Mouse (Mus musculus) lung, postnatal 14 days (tissue): Measurements from ENCODE around the gene Ift20.
A peak's percentile ranks its signal among the peaks of the same experiment; 100 is the strongest.

Experiments
- DNase-seq: peaks from one replicate; pipeline ENCODE4 v3.0.0; 2021

Ift20 gene

DNA sequence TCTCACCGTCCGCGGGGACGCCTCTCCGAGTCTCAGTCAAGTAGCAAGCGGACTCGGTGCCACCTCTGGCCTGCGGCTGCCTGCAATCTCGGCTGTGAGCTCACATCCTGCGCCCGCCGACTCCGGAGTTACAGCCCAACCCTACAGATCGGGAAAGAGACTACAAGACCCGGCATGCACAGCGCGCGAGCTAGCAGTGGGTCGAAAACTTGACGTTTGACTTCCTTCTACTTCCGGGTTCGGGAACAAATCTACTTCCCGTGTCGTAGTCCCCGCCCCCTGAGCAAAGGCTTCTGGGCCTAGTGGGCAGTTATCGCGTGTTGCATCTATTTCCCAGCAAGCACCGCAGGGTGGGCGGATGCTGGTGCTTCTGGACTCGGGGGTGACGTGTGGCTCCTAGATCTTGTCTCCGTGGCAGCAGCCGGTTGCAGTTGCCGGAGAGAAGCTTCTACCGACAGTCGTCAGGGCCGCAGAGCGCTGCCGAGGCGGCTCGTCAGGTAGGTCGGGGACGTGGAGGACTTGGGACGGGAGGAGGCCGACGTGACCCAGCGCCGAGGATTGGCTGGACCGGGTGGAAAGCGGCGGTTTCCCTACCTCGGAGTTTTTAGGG, at the start of gene Ift20, which contains the start of gene Tnfaip1:
Ift20 (plus strand) TSS at position 282 of the 610 bp plus-strand sequence.
Tnfaip1 (minus strand) TSS at position 253 of the 610 bp plus-strand sequence.
- DNase-seq, result peak; percentile 96

DNA sequence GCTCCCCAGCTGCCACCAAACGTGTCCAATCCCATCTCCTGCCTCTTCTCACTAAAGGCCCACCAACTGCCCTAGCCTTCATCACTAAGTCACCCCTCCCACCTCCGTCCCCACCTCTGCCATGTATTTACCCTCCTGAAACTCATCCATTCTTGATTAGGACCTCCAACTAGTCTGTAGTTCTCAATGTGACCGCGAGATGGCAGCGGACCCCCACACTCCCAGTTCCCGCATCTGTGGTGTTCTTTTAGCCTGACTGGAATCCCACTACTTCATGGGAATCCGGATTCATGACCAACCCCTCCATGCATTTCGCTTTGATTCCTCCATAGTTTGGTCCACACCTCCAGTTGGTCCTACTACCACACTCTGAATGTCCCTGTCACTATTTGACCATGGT, 48.0 kb upstream of the Ift20 start:
- DNase-seq, result peak; percentile 82

DNA sequence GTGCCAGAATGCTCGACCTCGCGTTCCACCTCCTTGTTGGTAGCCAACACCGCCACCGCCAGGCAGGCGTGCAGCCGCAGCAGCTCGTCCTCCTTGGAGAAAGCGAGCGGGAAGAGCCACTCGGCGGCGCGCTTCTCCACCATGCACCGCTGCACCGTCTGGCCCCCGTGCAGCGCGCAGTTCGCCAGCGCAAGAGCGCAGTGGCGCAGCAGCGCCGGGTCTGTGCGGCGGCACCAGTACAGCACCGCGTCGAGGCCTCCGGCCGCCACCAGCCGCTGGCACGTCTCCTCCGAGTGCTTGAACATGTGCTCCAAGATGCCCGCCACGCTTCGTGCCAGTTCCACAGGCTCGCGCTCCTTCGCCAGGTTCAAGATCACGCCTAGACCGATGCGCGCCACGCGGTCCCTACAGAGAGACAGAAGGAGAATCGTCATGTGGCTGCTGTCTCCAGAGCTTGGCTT, 45.4 kb upstream of the Ift20 start:
- DNase-seq, result no peak

DNA sequence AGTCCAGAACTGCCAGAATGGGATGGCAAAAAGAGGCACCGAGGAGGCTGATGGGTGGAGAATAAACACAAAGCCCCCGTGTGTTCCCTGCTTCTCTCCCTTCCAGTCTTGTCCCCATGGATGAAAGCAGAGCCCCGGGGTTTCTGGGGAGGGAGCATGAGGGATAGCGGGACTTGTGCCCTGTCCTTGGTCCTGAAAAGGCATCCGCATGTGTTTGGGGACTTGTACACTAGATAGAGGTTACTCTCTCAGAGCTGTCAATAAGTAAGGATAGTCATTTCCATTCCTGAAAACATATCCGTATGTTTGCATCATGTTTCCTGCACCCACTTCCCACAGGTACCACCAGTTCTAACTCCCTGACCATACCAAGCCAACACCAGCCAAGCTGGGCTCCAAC, 40.3 kb upstream of the Ift20 start:
- peak; percentile 53 for DNase-seq

DNA sequence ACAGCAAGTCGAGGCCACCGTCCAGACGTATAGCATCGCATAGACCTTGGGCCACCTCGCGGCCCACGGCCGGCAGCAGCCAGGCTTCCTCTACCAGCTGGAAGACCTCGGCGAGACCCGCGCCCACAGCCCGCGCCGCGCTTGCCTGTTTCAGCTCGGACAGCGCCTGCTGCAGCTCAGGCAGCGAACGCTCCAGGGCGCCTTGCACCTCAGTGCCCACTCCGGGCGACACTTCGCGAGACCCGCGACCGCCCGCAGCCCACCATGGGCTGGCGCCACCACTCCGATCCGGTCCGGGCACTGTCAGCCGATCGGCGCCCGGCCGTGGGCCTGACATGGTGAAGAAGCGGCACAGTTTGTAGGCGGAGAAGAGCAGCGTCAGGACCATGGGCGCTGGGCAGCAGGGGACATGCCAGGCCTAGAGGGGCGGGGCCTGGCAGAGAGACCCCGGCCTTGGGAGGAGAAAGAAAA, 39.1 kb upstream of the Ift20 start:
- DNase-seq, result peak; percentile 13

DNA sequence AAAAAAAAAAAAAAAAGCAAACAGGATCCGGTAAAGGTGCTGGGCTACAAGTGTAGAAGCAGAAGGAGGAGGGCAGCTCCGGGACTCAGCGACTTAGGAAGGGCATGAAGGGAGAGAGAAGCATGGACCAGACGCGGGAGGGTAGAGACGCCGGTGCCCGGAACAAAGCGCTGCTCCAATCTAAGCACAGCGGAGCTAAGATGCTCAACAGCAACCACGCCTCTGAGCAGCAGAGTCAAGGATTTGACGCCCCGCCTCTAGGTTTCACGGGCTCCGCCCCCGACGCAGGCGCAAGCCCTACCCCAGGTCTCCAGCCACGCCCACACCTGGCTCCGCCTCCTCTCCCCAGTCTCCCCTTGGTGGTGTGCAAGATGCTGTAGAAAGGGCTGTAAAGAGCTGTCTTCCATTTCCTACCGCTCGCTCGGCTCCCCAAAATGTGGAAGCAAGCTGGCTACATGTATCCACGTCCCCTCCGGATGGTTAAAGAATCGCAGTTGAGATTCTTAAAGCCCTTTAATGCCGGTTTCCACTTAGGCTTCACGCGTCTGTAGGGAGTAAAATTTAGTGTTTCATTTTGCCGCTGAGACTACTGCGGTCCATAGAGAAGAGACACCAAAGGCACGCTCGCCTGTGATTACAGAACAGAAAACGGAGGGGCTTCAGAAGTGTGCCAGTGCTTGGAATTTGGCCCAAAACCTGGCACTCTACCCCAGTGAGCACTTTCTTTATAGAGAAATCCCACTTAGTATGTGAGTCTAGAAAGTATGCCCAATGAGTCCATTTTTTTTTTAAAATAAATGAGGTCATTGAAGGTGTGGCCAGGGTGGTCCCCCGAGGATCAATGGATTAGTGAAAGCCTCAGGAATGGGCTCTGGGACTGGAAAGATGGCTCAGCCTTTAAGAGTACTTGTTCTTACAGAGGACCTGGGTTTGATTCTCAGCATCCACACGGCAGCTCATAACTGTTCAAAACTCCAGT, 38.3 kb upstream of the Ift20 start, which contains the start of gene Sarm1:
Sarm1 (minus strand) TSS at position 211 of the 979 bp plus-strand sequence.
- DNase-seq, result peak; percentile 92

DNA sequence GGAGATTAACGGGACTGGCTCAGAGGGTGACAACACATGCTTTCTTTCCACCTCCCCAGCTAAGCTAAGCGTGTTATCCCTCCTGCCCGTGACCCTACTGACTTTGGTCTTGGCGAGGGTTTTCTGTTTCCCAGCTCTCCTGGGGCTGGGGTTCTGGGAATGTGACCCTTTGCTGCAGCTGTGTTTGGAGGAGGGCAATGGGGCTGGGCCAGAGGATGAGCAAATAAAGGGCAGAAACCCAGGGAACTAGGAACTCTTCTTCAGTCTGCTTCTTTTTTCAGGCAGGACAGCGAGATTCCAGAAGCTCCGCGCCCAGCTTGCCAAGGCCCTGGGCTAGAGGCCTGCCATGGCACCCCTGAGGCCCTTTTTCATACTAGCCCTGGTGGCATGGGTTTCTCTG, 37.2 kb upstream of the Ift20 start, which contains the start of gene Vtn:
Vtn (plus strand) TSS at position 88 of the 400 bp plus-strand sequence.
- DNase-seq, result no peak

DNA sequence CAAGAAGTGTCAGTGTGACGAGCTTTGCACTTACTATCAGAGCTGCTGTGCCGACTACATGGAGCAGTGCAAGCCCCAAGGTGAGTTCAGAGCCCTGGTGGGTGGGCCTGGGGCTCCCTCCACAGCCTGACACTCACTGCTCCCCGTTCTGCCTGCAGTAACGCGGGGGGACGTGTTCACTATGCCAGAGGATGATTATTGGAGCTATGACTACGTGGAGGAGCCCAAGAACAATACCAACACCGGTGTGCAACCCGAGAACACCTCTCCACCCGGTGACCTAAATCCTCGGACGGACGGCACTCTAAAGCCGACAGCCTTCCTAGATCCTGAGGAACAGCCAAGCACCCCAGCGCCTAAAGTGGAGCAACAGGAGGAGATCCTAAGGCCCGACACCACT, 36.6 kb upstream of the Ift20 start:
- DNase-seq, result no peak

DNA sequence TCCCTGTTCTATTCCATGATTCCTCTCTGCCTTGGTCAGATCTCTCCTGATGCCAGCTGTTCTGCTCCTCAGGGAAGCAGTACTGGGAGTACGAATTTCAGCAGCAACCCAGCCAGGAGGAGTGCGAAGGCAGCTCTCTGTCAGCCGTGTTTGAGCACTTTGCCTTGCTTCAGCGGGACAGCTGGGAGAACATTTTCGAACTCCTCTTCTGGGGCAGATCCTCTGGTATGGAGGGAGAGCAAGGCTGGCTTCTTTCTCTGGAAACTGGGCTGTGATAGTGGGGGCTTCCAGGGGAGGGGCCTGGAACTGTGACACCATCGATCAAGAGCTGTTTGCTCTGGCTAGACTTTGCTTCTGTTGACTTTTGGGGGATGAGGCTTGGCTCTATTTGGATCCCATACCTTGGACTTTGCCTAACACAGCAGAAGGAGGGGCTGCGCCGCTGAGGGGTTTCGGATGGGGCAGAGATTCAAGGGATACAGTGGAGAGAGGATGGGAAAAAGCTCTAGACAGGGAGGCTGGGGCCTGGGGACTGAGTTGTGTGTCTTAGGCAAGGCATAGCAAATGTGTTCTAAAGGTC, 35.4 kb upstream of the Ift20 start:
- DNase-seq, result no peak

DNA sequence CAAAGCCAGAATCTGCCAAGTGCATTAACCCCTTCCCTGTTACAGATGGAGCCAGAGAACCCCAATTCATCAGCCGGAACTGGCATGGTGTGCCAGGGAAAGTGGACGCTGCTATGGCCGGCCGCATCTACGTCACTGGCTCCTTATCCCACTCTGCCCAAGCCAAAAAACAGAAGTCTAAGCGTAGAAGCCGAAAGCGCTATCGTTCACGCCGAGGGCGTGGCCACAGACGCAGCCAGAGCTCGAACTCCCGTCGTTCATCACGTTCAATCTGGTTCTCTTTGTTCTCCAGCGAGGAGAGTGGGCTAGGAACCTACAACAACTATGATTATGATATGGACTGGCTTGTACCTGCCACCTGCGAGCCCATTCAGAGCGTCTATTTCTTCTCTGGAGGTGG, 34.6 kb upstream of the Ift20 start:
- DNase-seq, result no peak

DNA sequence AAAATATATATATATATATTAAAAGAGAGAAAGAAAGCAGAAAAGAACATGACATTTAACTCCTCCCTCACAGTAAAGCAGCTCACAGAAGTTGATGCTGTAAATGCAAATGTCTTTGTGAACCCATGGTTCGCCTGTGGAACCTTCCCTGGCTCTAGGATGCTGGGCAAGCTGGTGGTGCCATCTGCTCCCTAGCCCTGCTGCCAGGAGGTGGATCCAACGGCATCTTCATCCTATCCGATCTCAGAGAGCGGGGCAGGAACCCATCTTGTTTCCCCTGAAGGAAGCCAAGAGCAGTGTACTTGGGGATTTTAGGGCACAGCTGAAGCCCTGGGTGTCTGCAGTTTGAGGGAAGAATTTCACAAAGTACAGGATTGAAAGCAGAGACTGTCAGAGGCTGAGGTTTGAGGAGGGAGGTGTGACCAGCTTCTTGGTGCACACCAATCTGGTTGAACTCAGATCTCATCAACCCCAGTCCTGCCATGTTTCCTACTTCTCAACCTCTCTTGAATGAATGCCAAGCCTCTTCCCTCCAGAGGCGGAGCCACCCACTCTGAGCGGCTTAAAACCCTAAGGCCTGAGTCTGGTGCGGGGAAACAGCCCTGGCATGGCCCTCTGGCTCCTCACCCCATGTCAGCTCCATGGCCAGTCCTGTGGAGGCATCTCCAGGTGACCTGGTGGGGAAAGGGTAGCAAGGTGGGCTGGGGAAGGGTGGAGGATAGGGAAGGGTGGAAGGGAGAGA, 33.1 kb upstream of the Ift20 start, which contains the start of gene Sebox:
Sebox (plus strand) TSS at position 539 of the 742 bp plus-strand sequence.
- DNase-seq, result no peak

DNA sequence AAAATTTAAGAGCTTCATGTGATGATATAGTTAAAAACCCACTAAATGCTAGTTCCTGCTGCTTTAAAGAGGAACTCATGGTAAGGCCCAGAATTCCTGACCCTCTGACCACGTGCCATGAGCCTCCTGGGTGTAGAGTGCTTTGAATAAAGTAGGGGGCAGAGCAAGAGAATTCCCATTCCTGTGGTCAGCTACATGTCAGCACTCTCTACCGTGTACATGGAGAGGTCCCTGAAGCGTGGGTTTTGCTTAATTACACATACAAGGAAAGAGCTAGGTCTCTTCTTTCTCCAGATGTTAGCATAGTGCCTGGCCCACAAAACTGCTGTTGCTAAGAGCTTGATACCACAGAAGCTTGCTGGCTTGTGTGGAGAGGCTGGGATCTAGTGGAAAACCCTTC, 30.7 kb upstream of the Ift20 start:
- DNase-seq, result no peak

DNA sequence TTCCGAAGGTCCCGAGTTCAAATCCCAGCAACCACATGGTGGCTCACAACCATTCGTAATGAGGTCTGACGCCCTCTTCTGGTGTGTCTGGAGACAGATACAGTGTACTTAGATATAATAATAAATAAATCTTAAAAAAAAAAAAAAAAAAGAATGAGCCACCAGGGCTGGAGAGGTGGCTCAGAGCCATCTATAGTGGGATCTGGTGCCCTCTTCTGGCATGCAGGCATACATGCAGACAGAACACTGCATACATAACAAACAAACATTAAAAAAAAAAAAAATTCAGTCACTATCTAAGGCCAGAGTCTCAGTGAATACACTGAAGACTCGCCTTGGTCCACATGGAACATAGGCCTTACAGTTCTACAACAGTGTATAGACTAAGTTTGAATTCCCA, 27.0 kb upstream of the Ift20 start:
- no peak for DNase-seq

DNA sequence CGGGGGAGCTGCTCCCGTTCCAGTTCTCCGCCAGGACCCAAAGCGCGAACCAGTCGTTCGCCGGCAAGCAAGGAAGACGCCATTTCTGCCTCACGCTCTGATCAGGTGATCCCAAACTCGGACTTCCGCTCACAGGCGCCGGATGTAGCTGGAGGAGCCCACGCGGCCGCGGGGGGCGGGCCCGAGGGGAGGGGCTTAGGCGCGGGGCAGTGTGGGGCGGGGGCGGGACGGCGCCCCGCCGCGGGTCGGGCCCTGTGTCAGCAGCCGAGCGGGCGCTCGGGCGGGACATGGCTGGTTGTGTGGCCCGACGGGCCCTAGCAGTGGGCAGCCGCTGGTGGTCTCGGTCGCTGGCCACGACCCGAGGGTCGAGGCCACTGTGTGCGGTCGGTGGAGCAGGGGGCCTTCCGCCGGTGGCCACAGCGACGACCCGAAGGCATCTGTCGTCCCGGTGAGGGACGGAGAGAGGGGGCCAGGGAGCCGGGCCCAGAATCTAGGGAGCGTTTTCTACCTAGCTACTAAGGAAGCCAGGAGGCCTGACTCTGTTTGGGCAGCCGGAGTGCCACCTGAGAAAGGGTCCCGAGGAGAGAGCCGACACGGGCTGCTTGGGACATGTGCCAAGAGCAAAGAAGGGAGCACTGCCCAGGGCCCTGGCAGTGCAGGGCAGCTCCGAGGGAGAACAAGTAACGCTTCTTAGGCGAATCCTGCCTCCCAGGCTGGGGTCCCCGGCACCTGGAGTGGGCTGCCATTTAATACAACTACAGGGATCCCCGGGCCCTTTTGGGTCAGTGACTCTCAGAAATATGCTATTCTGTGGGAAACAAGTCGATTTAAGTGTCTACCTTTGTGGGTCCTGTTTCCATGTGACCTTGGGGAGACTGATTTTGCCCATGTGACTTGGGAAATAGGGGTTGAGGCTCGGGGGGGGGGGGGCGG, 23.9 kb upstream of the Ift20 start, which contains the start of the genes Tmem199 and Poldip2:
Tmem199 (minus strand) TSS at position 148 of the 933 bp plus-strand sequence.
Poldip2 (plus strand) TSS at position 169 of the 933 bp plus-strand sequence.
- peak; percentile 90 for DNase-seq

DNA sequence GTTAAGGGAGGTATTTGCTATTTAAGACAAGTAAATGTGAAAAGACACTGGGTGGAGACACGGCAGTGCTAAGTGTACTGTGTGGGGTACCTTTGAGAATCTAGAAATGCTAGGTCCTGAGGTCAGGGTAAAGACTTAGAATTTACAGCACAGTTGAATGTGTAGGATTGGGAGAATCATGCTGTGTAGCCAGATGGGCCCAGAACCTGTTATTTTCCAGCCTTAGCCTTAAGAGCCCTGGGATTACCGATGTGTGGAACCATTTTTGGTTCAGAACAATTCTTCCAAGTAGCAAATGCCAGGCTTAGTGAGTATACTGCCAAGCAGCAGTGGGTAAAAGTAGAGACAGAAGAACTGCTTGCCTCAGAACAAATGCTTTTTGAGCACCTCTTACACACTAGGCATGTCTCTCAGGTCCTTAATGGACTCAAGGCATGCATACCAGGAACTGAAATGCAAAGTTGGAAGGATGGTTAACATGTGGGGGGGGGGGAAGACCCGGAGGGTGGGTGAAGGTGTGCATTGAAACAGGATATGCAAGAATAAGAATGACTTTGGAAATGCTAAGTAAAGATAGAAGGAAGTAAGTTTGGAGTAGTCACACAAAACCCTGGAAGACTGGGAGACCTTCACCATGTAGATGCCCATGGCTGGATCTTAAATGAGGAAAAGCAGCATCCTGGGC, 22.9 kb upstream of the Ift20 start:
- no peak for DNase-seq

DNA sequence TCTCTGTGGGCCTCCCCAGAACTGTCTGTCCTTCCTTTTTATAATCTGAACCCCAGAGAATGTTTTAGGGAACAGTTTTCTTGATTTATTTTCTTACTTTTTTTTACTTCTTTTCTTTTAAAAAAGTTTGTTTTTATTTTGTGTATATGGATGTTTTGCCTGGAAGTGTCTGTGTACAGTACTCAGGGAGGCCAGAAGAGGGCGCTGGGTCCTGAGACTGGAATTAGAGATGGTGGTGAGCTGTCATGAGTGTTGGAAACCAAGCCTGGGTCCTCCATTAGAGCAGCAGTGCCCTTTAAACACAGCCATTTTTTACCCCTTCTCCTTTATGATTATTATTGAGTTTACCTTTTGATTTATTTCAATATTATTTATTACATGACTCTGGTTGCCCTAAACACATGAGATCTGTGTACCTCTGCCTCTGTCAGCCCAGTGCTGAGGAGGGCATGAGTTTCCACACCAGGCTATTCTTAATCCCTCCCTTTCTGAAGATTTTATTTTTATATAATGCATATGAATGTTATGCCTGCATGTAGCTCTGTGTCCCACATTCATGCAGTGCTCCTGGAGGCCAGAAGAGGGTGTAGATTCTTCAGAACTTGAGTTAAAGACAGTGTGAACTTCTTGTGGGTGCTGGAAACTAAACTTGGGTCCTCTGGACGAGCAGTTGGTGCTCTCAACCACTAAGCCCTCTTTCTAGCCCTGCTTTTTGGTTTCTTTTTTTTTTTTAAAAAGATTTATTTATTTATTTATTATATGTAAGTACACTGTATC, 20.4 kb upstream of the Ift20 start:
- no peak for DNase-seq

DNA sequence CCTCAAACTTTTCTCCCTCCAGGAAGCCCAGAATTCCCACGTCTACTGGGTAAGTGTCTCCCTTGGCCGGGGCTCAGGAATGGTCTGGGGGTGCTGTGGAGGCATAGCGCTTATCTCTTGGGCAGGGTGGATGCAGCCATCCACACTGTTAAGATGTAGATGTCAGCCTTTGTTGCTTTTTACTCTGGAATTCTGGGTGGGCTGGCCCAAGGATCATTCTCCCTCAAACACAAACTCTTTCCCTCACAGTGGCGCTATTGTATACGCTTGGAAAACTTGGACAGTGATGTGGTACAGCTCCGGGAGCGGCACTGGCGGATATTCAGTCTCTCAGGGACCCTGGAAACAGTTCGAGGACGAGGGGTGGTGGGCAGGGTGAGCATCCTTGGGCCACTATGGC, 17.2 kb upstream of the Ift20 start:
- DNase-seq, result no peak

DNA sequence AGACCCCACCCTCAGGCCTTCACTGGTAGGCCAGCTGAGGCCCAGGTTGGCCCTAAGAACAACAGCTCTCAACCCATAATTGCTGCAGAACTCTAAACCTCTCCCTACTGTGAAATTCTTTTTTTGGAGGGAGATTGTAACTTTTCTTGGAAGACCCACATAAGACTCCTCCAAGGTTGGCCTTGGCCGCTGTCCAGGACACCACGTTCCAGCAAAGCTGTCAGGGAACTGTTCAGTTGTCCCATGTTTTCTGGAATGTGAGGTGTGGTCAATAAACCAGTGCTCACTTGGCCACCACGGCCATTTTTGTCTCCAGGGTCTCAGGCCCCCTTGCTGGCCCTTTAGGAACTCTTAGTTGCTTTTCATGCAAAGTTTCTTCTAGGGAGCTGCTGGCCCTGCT, 14.3 kb upstream of the Ift20 start:
- DNase-seq, result peak; percentile 43

DNA sequence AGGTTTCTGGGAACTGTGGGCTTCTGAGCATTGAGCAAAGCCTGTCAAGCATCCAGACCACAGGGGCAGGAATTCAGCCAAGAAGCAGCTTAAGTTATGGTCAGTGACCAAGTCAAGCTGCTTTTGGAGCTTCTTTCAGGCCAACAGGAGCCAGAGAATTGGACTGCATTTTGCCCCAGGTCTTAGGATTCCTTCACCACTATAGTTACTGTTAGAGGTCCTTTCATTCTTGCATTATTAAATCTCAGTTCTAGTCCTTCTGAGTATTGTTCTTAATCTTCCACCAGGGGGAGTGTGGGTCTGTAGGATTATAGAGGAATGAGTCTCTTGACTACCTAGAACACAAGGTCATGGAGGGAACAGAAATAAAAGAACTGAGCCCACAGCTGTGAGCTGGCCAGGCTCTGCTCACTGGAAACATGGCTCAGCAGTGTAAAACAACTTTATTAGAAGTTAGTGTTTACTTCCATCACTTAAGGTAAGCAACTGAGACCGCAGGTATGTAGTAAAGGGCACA, 13.6 kb upstream of the Ift20 start:
- DNase-seq, result peak; percentile 28
